Mouse (Mus musculus) testis, adult 2 months (tissue): Measurements from ENCODE around the gene Clca3b. TPM values are rescaled to one million over a fixed set of nuclear protein-coding genes. Genes with fewer than 3 reads are reported as not detected.
"Not testable (repeated sequence)": the region's sequence is repeated elsewhere in the genome, so short reads cannot be mapped to it uniquely, and the experiment has no call there.

Experiments used
- H3K27ac ChIP-seq: fragments of 200-500 bp; 2 replicates; pipeline ENCODE4 v1.5.1; 2012; ENCODE audit warnings: low read depth, low read length; ENCODE audit not compliant: control insufficient read depth, insufficient read depth
- H3K27me3 ChIP-seq: fragments of 200-500 bp; 2 replicates; pipeline ENCODE4 v1.6.1; 2012; ENCODE audit warnings: mild to moderate bottlenecking, low read length, moderate library complexity; ENCODE audit not compliant: control insufficient read depth, insufficient read depth
- H3K36me3 ChIP-seq: fragments of 200-500 bp; 2 replicates; pipeline ENCODE4 v1.6.1; 2012; ENCODE audit warnings: mild to moderate bottlenecking, low read length; ENCODE audit not compliant: control insufficient read depth, insufficient read depth
- H3K4me1 ChIP-seq: fragments of 200-500 bp; 2 replicates; pipeline ENCODE4 v1.6.1; 2012; ENCODE audit warnings: low read length; ENCODE audit not compliant: control insufficient read depth, insufficient read depth
- H3K4me3 ChIP-seq: fragments of 200-500 bp; 2 replicates; pipeline ENCODE4 v1.5.1; 2012; ENCODE audit warnings: low read depth, mild to moderate bottlenecking, low read length, moderate library complexity, mixed read lengths; ENCODE audit not compliant: control insufficient read depth
- CTCF ChIP-seq: fragments of 200-500 bp; IDR thresholded peaks from 2 replicates; pipeline ENCODE4 v1.5.1; 2012; ENCODE audit warnings: low read depth, mild to moderate bottlenecking, inconsistent platforms, low read length, moderate library complexity; ENCODE audit not compliant: control insufficient read depth, insufficient read depth, insufficient replicate concordance
- POLR2A ChIP-seq: fragments of 200-500 bp; IDR thresholded peaks from 2 replicates; pipeline ENCODE4 v1.6.1; 2012; ENCODE audit warnings: low read depth, mild to moderate bottlenecking, inconsistent platforms, low read length, moderate library complexity; ENCODE audit not compliant: control insufficient read depth
- polyA plus RNA-seq: library from polyadenylated mRNA; depleted of rRNA; stranded (reverse); fragments of >200 nt; gene quantifications from 2 replicates; pipeline ENCODE4 v1.2.3, GENCODE M21; 2012; rRNA removed

The Clca3b gene
- 0.02 and 0.10 TPM in 2 replicates for polyA plus RNA-seq

DNA sequence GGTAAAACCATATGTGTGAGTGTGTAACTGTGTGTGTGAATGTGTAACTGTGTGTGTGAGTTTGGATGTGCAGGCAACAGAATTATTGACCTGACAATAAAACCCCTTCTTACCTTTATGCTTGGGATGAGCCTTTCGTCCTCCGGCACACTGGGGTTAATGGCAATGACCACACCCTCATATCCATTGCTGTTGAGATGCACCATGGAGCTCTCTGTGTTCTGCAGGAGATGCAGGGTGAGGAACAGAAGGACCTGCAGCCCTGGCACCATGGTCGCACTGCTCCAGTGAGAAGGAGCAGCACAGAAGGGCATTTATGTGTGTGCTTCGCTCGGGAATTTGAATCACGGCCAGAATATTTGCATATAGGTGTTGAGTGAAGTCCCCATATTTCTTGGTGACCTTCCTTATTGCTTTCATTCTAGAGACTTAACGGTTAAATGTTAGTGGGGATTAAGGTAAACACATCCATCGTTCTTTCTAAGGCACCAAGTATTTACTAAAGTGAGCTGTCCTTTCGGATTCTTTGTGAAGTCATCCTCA is at the start of gene Clca3b:
Clca3b (minus strand) TSS at position 344 of the 543 bp plus-strand sequence.
- H3K27me3 ChIP-seq, H3K4me3 ChIP-seq, H3K27ac ChIP-seq, H3K36me3 ChIP-seq, H3K4me1 ChIP-seq: not testable (repeated sequence)

- Histone ChIP-seq H3K36me3 (no peaks in the 10 kb centered on the region), H3K4me3 (no peak overlapping the region)
Measured at GRCm38 (mm10) chr3:144897042-144897678, 48.0 kb upstream of the Clca3b start.

GRCm38 (mm10) chr3:144890246-144890758 is 41.1 kb upstream of the Clca3b start:
- H3K4me1 ChIP-seq: no peaks in the 10 kb centered on the region
- H3K36me3 ChIP-seq: no peaks in the 10 kb centered on the region
- H3K27ac ChIP-seq: no peak overlapping the region
- TF ChIP-seq POLR2A: no peak
- TF ChIP-seq CTCF: no peak
- no peak overlapping the region for H3K4me3 ChIP-seq
- H3K27me3 ChIP-seq: no peaks in the 10 kb centered on the region

More at GRCm38 (mm10) chr3:144897042-144897678, 48.0 kb upstream of the Clca3b start:
- Histone ChIP-seq H3K27ac (no peak overlapping the region), H3K27me3 (no peaks in the 10 kb centered on the region), H3K4me1 (no peaks in the 10 kb centered on the region)
- no peak for TF ChIP-seq POLR2A
- no peak for TF ChIP-seq CTCF

- no peak overlapping the region for H3K4me3 ChIP-seq
- H3K36me3 ChIP-seq: no peaks in the 10 kb centered on the region
- no peaks in the 10 kb centered on the region for H3K27me3 ChIP-seq
- H3K27ac ChIP-seq: no peak overlapping the region
- TF ChIP-seq CTCF (no peak), POLR2A (no peak)
- no peaks in the 10 kb centered on the region for H3K4me1 ChIP-seq
Measured at GRCm38 (mm10) chr3:144886957-144887356, 37.8 kb upstream of the Clca3b start.

GRCm38 (mm10) chr3:144872012-144872411 is 22.9 kb upstream of the Clca3b start:
- not testable (repeated sequence) for H3K27ac ChIP-seq, H3K4me3 ChIP-seq, H3K36me3 ChIP-seq, H3K4me1 ChIP-seq, H3K27me3 ChIP-seq

DNA sequence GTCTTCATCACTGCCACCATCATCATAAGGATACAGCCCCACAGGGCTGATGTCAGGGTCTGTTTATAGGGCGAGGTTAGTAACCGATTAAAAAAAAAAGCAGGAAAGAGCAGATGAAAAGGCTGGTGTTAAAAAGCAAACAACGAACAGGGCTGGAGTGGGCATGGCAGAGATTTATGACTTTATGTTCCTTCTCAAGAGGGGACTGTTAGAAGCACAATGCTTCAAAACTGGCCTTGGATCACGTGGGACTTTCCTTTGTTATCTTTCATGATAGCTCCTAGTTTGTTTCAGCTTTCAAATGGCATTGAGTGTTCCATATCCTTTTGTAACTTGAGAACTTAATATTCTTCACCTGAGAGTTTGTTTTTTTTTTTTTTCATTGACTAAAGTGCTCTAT is 427 bp upstream of the Clca3b start:
- TF ChIP-seq CTCF (no peak), POLR2A (no peak)
- Histone ChIP-seq H3K4me3 (no peak overlapping the region), H3K4me1 (no peaks in the 10 kb centered on the region; the same call in none of the 2 replicates), H3K36me3 (no peaks in the 10 kb centered on the region), H3K27ac (no peak overlapping the region), H3K27me3 (no peaks in the 10 kb centered on the region)

GRCm38 (mm10) chr3:144827257-144827656 is 21.9 kb downstream of the Clca3b start:
- H3K27ac ChIP-seq: no peak overlapping the region
- H3K4me1 ChIP-seq: no peaks in the 10 kb centered on the region
- H3K27me3 ChIP-seq: no peaks in the 10 kb centered on the region
- H3K4me3 ChIP-seq: no peak overlapping the region
- TF ChIP-seq CTCF: no peak
- TF ChIP-seq POLR2A: no peak
- H3K36me3 ChIP-seq: no peaks in the 10 kb centered on the region

GRCm38 (mm10) chr3:144825151-144825550 is 24.0 kb downstream of the Clca3b start:
- Histone ChIP-seq H3K4me3 (no peak overlapping the region), H3K27ac (no peak overlapping the region), H3K4me1 (no peaks in the 10 kb centered on the region), H3K27me3 (no peaks in the 10 kb centered on the region), H3K36me3 (no peaks in the 10 kb centered on the region)
- no peak for TF ChIP-seq POLR2A
- peak; percentile 60; the same call in 1 of the 2 replicates for TF ChIP-seq CTCF
